Mouse (Mus musculus) spleen, embryonic (tissue): ENCODE data around the gene Slc36a1.

Source experiments
- CTCF ChIA-PET: fragments of 350-600 bp; sonication (Branson Sonifier 250); formaldehyde crosslinking; loops from one replicate; lab custom pipeline; 2022; lab: Charles Lee

The Slc36a1 gene

GRCm38 (mm10) chr11:55208001-55208690, 4.0 kb downstream of the Slc36a1 start:
- CTCF ChIA-PET: no interaction called here

DNA sequence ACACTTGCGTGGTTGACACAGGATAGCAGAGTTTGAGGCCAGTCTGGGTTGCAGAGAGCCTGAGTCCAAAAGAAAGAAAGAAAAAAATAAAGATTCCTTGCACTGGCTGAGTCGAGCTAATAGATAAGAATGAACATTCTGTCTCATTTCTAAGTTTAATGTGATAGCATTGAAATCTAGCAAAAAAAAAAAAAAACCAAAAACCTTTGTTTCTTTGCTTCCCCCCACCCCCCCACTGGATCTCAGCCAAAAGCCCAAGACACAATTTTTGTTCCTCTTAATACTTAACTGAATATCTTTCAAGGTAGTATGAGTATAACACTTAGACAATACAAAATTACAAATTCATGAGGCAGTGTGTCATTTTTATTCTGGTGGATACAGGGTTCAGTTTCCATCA, 4.9 kb downstream of the Slc36a1 start:
- CTCF ChIA-PET: no interaction called here

GRCm38 (mm10) chr11:55209626-55210353, 5.6 kb downstream of the Slc36a1 start:
- CTCF ChIA-PET: no interaction called here

DNA sequence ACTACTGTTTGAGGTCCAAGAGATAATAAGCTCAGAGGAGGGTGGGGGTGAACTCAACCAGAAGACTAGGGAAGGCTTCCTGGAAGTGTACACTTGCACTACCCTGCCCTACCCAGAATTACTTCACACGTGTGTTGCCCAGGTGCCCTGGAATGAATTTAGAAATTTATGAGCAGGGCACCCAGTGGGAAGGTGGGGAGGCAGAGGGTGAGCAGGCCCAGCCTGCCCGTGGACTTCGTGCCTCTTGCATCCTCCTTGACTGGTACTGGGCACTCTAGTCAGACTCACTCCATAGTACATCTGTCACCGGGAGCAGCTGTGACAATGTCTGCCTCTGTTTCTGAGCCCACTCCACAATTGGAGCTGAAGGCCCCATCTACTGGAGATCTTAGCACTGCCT, 9.4 kb downstream of the Slc36a1 start:
- CTCF ChIA-PET: no interaction called here

DNA sequence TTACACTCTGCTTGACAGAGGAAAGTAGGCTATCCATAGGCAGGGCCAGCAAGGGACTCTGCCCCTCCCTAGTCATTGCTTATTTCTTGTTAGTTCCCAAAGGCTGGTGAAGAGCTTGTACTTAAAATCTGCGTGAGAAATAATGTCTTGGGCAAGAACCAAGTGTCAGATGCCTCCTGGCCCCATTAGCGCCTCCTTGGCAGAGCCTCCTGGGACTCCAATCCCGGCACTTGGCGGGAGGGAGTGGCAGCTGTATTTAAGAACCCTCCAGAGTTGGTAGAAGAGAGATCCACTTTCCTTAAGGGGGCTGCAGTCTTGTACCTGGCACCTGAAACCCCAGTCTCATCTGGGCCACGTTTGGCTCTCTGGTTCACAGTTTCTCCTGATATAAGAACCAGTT, 10.0 kb downstream of the Slc36a1 start:
- CTCF ChIA-PET: no interaction called here

DNA sequence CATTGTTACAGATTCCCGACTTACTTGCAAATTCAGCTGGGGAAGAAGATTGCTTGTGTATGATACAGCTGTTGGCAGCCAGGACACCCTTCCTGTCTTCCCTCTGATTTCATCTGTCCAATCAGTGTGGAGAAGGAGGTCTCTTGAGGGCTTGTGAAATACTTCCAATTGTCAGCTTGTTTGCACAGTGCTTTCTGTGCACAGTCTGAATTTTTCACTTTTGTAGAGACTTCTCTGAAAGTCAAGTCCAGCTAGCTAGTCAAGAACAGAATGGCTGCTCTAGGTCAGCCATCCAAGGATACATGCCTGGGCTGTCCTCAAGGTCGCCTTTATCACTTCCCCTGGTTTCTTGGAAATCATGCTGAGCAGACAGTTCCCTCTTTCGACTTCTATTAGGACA, 10.8 kb downstream of the Slc36a1 start:
- CTCF ChIA-PET: no interaction called here

- CTCF ChIA-PET: interaction anchor here (0.9 kb wide), 1 partner anchor 90 kb away, joined by 9 read pairs; no protein-coding TSS in a partner anchor
Measured at GRCm38 (mm10) chr11:55216061-55216460, 11.9 kb downstream of the Slc36a1 start.

DNA sequence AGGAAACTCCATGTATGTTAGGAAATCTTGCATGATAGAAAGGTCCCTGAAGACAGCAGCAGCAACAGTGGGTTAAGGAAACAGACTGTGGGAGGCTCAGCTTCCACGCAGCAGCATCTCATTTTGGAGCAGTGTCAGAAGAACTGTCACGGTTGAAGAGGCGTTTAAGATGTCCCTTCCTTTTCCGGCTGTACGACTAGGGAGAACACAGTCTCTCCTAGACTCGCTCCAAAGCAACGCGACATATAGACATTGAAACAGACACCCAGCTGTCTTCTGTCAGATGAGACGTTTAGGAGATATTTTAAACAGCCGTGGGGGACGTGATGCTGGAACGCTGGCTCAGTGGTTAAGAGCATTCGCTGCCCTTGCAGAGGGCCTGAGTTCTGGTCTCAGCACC, 12.7 kb downstream of the Slc36a1 start:
- CTCF ChIA-PET: interaction anchor here (0.9 kb wide), 1 partner anchor 90 kb away, joined by 9 read pairs; no protein-coding TSS in a partner anchor

DNA sequence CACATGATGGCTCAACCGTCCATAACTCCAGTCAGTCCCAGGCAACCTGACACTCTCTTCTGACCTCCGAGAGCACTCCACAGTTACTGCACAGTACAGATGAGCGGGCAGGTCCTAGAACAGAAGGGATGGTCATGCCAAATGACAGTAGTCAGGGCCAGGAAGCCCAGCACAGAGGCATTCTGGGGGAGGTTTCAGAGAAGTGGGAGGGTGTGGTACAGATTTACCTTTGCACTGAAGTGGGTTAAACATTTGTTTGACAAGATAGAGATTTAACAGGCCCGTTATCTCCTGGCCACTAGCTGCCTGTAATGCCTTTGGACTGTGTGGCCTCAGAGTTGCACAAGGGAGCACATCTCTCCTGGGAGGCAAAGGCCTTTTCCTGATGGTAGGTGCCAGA, 13.3 kb downstream of the Slc36a1 start:
- CTCF ChIA-PET: no interaction called here

- CTCF ChIA-PET: no interaction called here
Measured at GRCm38 (mm10) chr11:55217880-55218279, 13.7 kb downstream of the Slc36a1 start.

DNA sequence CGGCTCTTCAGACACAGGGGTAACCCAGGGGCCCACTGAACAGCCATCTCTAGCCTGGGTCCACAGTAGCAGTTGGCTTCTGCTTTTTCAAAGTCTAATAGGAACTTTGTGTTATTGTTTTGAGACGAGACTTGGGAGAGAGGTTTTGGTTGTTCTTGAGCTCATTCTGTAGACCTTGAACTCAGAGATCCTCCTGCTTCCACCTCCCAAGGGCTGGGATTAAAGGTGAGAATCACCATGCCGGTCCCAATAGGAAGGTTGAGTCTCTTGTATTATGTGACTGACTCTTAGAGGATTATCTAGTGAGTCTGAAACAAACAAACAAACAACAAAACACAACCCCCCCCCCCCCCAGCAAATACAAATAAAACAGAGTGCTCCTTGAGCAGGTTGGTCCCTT, 14.3 kb downstream of the Slc36a1 start:
- CTCF ChIA-PET: no interaction called here

DNA sequence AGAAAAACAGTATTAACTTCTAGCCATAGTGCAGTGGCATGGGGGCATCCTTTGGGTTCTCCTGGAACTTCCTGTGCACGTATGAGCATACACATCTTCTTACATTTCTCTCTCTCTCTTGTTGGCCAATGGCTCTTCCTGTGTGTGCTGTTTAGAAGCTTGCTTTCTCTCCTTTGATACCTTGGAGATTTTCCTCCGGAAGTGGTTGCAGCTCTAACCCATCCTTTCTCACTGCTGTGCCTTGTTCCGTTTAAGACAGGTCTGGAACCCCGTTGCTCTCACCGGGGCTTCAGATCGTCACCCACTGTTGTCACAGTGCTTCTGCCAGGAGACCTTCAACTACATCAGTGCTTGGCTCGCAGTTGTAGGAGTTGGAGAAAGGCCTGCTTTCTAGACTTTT, 17.2 kb downstream of the Slc36a1 start:
- CTCF ChIA-PET: no interaction called here

DNA sequence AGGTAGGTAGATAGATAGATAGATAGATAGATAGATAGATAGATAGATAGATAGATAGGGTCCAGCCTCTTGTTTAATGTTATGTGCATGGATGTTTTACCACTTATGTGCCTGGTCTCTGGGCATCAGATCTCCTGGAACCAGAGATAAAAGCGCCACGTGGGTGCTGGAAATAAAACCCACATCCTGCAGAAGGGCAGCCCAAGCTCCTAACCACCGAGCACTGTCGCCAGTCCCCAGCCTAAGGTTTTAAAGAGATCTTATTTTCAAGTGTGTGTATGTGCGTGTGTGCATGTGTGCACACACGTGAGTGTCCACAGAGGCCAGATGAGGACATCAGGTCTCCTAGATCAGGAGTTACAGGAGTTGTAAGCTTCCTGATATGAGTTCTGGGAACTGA, 26.9 kb downstream of the Slc36a1 start:
- CTCF ChIA-PET: interaction anchor here (0.6 kb wide), 1 partner anchor 77 kb away, joined by 3 read pairs; no protein-coding TSS in a partner anchor

GRCm38 (mm10) chr11:55234288-55234687, 30.1 kb downstream of the Slc36a1 start:
- CTCF ChIA-PET: no interaction called here

DNA sequence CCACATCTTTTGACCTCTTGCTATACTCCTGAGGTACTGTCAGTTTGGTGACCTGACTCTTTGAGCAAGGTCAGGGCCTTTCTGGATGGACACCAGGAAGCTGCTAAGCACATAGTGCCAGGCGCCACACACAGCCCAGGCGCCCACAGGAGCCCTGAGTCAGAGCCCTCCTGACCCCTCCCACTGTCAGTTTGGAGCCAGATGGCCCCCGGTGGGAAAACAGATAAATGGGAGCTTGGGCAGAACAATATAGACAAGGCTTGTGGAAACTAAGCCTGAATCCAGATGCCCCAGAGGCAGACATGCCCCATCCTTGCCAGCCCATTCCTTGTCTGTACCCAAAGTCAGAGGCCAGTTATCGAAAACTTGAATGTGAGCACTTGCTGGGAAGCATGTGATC, 30.6 kb downstream of the Slc36a1 start:
- CTCF ChIA-PET: no interaction called here

DNA sequence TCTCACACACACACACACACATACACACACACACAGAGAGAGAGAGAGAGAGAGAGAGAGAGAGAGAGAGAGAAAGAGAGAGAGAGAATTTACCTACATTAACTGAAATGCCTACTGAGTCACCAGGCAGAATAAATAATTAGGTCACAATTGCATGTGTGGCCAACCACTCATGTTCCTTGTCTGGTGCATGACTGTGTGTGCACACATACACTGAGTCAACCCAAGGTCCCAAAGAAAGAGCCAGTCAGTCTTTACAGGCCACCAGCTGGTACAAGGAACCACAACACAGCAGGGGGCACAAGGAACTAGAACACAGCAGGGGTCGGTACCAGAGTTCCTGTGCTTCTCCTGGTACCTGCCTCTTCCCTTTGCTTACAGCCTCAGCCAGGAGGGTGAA, 32.7 kb downstream of the Slc36a1 start:
- CTCF ChIA-PET: interaction anchor here (0.6 kb wide), 1 partner anchor 43 kb away, joined by 4 read pairs; no protein-coding TSS in a partner anchor

- CTCF ChIA-PET: interaction anchor here (1.0 kb wide), 1 partner anchor 34 kb away, joined by 4 read pairs; no protein-coding TSS in a partner anchor
Measured at GRCm38 (mm10) chr11:55239496-55239895, 35.3 kb downstream of the Slc36a1 start.

GRCm38 (mm10) chr11:55240556-55240955, 36.4 kb downstream of the Slc36a1 start:
- CTCF ChIA-PET: interaction anchor here (1.0 kb wide), 1 partner anchor 35 kb away, joined by 4 read pairs; no protein-coding TSS in a partner anchor

DNA sequence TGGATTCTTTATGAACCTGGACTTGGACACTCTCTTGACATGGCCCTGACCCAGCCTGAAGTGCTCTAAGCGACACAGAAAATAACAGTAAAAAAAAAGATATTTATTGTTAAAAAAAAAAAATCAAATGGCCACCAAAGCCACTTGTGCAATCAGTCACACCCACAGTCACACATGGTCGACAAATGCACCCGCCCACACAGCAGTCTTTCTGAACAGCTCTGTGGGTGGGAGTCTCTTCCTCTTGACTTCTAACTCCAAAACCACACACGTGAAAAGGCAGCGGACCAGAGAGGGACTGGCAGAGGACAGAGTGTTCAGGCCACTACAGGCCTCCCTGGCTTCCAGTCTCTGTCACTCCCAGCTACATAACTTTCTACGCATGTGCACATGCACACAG, 46.4 kb downstream of the Slc36a1 start:
- CTCF ChIA-PET: no interaction called here

DNA sequence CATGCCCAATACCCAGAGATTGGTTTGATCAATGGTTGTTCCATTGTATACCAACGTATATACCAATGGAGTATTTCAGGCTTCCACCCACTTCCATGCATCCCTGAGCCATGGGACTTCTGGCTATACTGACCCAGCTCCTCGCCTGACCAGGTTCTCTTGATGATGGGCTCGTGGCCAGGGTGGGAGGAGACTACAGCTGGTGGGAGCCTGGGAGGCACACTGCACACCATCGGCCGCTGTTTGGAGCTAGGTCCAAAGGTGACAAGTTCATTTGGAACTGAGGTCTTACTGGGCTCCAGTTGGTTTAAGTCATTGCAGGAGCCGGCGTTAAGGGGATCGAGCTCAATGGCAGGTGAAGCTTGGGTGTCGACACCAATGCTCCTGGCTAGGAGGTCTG, 49.2 kb downstream of the Slc36a1 start:
- CTCF ChIA-PET: no interaction called here

DNA sequence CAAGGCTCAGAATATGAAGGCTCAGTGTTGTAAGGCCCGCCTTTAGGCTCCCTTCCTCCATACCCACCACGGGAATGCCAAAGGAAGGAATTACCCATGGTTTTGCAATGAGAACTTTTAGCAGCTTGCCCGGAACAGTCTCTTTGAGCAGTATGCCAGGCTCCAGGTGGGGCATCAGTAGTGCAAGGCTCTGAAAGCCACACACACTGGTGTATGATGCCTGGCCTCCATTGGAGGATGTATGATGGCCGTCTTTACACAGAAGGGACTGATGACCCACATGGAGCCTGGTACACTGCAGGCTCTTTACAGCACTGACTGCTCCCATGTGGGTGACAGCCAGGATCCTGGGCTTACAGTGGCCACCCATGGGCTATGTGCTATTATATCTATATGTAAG, 57.0 kb downstream of the Slc36a1 start:
- CTCF ChIA-PET: no interaction called here

DNA sequence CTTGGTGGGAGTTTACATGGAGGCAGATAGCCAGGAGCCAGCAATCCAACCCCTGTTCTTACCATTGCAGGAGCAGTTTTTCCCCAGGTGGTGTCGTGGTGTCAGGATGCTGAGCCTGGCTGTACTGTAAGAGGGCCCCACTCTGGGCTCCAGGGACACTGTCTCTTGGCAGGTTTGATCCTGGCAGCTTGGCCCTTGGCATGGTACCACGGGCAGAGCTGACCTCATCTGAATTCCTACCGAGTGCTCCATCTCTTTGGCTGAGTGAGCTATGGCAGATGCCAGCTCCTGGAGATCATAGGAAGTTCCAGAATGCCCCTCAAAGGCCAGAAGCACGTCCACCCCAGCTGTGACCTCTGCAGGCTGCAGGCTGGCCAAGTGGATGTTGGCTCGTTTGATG, 57.9 kb downstream of the Slc36a1 start:
- CTCF ChIA-PET: no interaction called here

DNA sequence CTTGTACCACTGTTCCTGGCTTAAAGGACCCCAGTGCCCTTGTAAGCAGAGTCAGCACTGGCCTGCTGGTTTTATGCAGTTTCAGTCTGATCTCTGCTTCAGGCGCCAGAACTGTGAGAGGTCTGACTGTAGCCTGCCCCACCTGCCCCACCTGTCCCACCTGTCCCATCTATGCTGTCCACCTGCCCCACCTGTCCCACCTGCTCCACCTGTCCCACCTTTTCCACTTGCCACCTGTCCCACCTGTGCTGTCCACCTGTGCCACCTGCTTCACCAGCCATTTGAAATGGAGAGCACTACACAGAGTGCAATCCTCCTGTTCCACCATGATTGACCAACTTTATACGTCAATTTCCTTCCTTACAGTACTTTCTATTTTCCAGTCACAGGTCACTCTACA, 60.2 kb downstream of the Slc36a1 start:
- CTCF ChIA-PET: no interaction called here
